Mouse (Mus musculus): Measurements from ENCODE around the gene Pxn.

GRCm38 (mm10) chr5:115498307-115499240 is 7.9 kb upstream of the Pxn start:
- TF ChIP-seq CTCF (IDR thresholded peaks at IDR 0.05; ENCODE audit: low read depth) = no peak
- no peak for TF ChIP-seq EP300 (IDR thresholded peaks at IDR 0.05; ENCODE audit: low read depth)

All from liver, embryonic 14.5 days (tissue).